Mouse (Mus musculus) heart, postnatal 0 days (tissue): ENCODE measurements around the gene Mrpl4.

Source experiments
- CTCF ChIP-seq: IDR thresholded peaks from 2 replicates; pipeline ENCODE4 v1.5.1; 2016; ENCODE audit warnings: antibody characterized with exemption, control low read depth, low read depth
- EP300 ChIP-seq: IDR thresholded peaks from 2 replicates; pipeline ENCODE4 v1.6.1; 2016; ENCODE audit warnings: antibody characterized with exemption, low read depth

DNA sequence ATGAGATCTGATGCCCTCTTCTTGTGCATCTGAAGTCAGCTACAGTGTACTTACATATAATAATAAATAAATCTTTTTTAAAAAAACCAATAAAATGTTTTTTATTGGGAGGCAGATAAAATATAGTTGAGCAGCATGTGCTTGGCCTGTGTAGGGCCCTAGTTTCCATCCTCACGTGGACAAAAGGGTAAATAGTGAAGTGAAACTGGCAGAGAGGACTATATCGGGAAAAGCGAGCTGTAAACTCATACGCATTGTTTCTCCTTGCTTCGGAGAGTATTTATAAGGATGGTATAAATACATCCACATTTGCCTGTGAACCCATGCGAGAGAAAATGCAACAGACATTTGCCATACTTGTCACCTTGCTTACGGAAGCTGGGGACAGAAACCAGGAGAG is 22.8 kb upstream of the Mrpl4 start:
- TF ChIP-seq CTCF (no peak), EP300 (no peak)
